Mouse (Mus musculus): ENCODE data around the gene Ciao2a. TPM values are rescaled to one million over a fixed set of nuclear protein-coding genes. Genes with fewer than 3 reads are reported as not detected.
A peak's percentile ranks its signal among the peaks of the same experiment; 100 is the strongest.

Gene Ciao2a
- polyA plus RNA-seq, 1 experiment from 2014 or later, result 177 TPM

DNA sequence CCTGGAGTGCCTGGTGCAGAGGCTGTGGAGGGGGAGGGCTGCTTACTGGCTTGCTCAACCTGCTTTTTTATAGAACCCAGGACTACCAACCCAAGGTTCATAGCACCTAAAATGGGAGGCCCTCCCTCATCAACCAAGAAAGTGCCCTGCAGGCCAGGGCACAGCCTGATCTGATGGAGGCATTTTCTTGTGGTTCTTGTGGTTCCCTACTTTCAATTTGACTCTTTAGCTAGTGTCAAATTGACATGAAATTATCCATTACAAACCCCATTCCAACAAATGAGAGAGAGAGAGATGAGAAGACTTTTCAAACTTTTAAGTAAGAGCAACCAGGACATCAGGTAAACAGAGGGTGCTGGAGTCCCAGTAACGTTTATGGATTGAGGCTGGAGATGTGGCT is 15.9 kb downstream of the Ciao2a start:
- 79% methylated on average over 1 of the region's 1 CpGs for WGBS
- Histone ChIP-seq H3K36me3 (ENCODE audit: control insufficient read depth, insufficient read depth, low read length) (peaks cover 13% of the 10 kb centered on the region; the same call in 1 of the 2 replicates), H3K4me1 (ENCODE audit: control insufficient read depth, insufficient read depth, low read length) (no peaks in the 10 kb centered on the region), H3K9me3 (ENCODE audit: control insufficient read depth, low read length) (no peaks in the 10 kb centered on the region), H3K27me3 (ENCODE audit: control insufficient read depth, insufficient read depth, low read length) (no peaks in the 10 kb centered on the region), H3K4me3 (ENCODE audit: low read depth, low read length) (no peak overlapping the region), H3K27ac (replicated peaks; ENCODE audit: low read depth, low read length) (no peak overlapping the region), H3K4me2 (ENCODE audit: low read depth, severe bottlenecking) (no peak overlapping the region), H3K9ac (ENCODE audit: low read length) (no peak overlapping the region)
- DNase-seq (ENCODE audit: low spot score) (no peak), ATAC-seq (ENCODE audit: insufficient number of reproducible peaks, low FRiP score, low TSS enrichment, low read depth) (no peak)

DNA sequence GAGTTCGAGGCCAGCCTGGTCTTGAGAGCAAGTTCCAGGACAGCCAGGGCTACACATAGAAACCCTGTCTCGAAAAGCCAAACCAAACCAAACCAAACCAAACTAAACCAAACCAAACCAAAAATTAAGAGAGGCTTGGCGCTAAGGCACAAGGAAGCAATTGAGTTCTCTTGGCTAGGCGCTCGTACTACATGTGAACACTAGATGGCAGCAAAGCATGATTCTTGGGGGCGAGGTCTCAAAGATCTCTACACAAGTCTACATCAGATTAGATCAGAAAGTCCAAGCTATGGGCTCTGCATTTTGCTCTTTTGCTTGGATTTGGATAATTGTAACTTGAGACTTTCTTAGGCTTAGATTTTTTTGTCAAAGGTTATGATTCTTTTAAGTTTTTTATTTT is 17.8 kb downstream of the Ciao2a start:
- no peak overlapping the region for H3K27ac ChIP-seq (replicated peaks; ENCODE audit: low read depth, low read length)
- no peak overlapping the region for H3K9ac ChIP-seq (ENCODE audit: low read length)
- no peaks in the 10 kb centered on the region for H3K27me3 ChIP-seq (ENCODE audit: control insufficient read depth, insufficient read depth, low read length)

DNA sequence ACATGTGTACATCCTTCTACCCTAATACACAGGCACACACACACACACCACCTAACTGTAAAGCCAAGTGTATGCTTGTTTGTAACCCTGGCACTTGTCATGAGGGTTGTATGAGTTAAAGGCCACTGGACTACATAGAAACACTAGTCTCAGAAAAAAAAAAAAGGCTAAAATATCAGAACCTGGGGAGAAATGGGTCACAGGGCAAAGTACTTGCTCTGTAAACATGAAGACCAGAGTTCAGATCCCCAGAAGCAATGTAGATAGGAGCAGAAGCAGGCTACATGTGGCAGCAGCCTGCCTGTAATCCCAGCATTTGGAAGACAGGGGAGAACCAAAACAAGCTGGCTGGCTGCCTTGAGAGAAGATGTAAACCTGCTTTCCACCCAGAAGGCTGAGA is 19.7 kb downstream of the Ciao2a start:
- Histone ChIP-seq H3K36me3 (ENCODE audit: control insufficient read depth, insufficient read depth, low read length) (no peaks in the 10 kb centered on the region; the same call in 1 of the 2 replicates), H3K9me3 (ENCODE audit: control insufficient read depth, low read length) (no peaks in the 10 kb centered on the region), H3K4me1 (ENCODE audit: control insufficient read depth, insufficient read depth, low read length) (no peaks in the 10 kb centered on the region), H3K9ac (ENCODE audit: low read length) (no peak overlapping the region), H3K4me3 (ENCODE audit: low read depth, low read length) (no peak overlapping the region), H3K4me2 (ENCODE audit: low read depth, severe bottlenecking) (no peak overlapping the region), H3K27ac (replicated peaks; ENCODE audit: low read depth, low read length) (no peak overlapping the region), H3K27me3 (ENCODE audit: control insufficient read depth, insufficient read depth, low read length) (no peaks in the 10 kb centered on the region)
- ATAC-seq (ENCODE audit: insufficient number of reproducible peaks, low FRiP score, low TSS enrichment, low read depth) (no peak), DNase-seq (ENCODE audit: low spot score) (no peak)

More for the DNA sequence above, 17.8 kb downstream of the Ciao2a start:
- H3K36me3 ChIP-seq (ENCODE audit: control insufficient read depth, insufficient read depth, low read length), result peaks cover 10% of the 10 kb centered on the region; the same call in 1 of the 2 replicates
- ATAC-seq (ENCODE audit: insufficient number of reproducible peaks, low FRiP score, low TSS enrichment, low read depth), result no peak
- H3K4me3 ChIP-seq (ENCODE audit: low read depth, low read length), result no peak overlapping the region
- H3K9me3 ChIP-seq (ENCODE audit: control insufficient read depth, low read length), result no peaks in the 10 kb centered on the region
- H3K4me1 ChIP-seq (ENCODE audit: control insufficient read depth, insufficient read depth, low read length), result no peaks in the 10 kb centered on the region
- DNase-seq (ENCODE audit: low spot score), result peak; percentile 83
- WGBS, result 7% methylated on average over 6 of the region's 6 CpGs
- H3K4me2 ChIP-seq (ENCODE audit: low read depth, severe bottlenecking), result no peak overlapping the region

DNA sequence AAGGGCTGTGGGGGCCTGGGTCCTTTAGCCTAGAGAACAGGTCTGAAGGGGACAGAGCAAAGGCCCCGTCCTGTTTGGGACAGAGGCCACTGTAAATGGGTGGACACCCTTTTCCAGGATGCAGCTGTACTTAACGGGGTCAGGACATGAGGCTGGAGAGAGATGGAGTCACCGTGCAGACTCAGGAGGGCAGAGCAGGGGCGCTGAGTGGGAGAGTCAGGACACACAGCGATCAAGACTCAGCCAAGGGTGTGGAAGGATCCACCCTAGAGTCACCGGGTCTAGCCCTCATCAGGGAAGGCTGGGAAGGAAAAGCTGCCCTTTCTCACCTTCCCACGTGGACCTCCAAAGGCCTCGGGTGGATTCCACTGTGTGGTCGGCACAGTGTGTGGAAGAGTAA is 25.6 kb downstream of the Ciao2a start:
- no peak overlapping the region for H3K27ac ChIP-seq (replicated peaks; ENCODE audit: low read depth, low read length)
- 64% methylated on average over 9 of the region's 9 CpGs for WGBS
- H3K9ac ChIP-seq (ENCODE audit: low read length), result no peak overlapping the region
- no peak overlapping the region for H3K4me2 ChIP-seq (ENCODE audit: low read depth, severe bottlenecking)
- H3K4me3 ChIP-seq (ENCODE audit: low read depth, low read length), result no peak overlapping the region
- no peak for DNase-seq (ENCODE audit: low spot score)
- H3K9me3 ChIP-seq (ENCODE audit: control insufficient read depth, low read length), result no peaks in the 10 kb centered on the region
- H3K27me3 ChIP-seq (ENCODE audit: control insufficient read depth, insufficient read depth, low read length), result no peaks in the 10 kb centered on the region
- ATAC-seq (ENCODE audit: insufficient number of reproducible peaks, low FRiP score, low TSS enrichment, low read depth), result no peak
- H3K4me1 ChIP-seq (ENCODE audit: control insufficient read depth, insufficient read depth, low read length), result no peaks in the 10 kb centered on the region
- no peaks in the 10 kb centered on the region for H3K36me3 ChIP-seq (ENCODE audit: control insufficient read depth, insufficient read depth, low read length)

DNA sequence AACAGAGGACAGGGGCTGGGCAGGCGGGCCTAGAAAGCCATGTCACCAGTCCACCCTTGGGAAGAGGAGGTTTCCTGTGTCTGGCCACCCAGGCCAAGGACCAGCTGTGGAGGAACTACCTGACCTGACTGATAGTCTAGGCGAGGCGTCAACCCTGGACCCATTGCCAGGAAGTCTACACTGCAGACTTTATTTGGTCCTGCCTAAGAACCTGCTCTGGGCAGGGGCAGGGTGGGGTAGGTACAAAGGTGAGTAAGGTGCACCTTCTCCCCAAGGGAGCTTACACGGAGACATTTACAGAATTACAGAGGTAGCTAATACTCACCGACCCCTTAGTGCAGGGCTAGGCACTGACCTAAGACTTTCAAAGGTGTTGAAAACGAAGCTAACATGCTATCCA is 27.2 kb downstream of the Ciao2a start:
- no peak for ATAC-seq (ENCODE audit: insufficient number of reproducible peaks, low FRiP score, low TSS enrichment, low read depth)
- Histone ChIP-seq H3K27ac (replicated peaks; ENCODE audit: low read depth, low read length) (no peak overlapping the region), H3K36me3 (ENCODE audit: control insufficient read depth, insufficient read depth, low read length) (no peaks in the 10 kb centered on the region), H3K4me1 (ENCODE audit: control insufficient read depth, insufficient read depth, low read length) (no peaks in the 10 kb centered on the region), H3K27me3 (ENCODE audit: control insufficient read depth, insufficient read depth, low read length) (peaks cover 5% of the 10 kb centered on the region), H3K9ac (ENCODE audit: low read length) (no peak overlapping the region), H3K4me3 (ENCODE audit: low read depth, low read length) (no peak overlapping the region), H3K4me2 (ENCODE audit: low read depth, severe bottlenecking) (no peak overlapping the region), H3K9me3 (ENCODE audit: control insufficient read depth, low read length) (no peaks in the 10 kb centered on the region)
- WGBS, result 86% methylated on average over 6 of the region's 6 CpGs
- no peak for DNase-seq (ENCODE audit: low spot score)

DNA sequence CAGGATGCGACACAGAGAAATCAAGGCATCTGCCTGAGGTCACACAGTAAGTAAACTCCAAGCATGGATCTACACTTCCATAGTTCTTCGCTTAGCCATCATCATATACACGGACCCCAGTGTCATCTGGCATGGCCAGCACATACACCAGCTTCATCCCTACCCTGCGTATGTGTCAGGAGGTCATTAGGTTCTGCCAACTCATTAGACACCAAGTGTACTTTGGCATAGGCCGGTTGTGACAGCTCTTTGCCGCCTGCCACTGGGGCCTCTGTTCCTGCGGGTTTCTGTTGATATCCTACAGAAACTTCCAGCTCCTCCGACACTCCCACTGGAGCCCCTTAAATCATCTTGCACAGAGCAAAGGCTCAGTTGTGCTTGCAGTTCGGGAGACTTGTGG is 27.6 kb downstream of the Ciao2a start:
- no peak overlapping the region for H3K4me3 ChIP-seq (ENCODE audit: low read depth, low read length)
- H3K36me3 ChIP-seq (ENCODE audit: control insufficient read depth, insufficient read depth, low read length), result no peaks in the 10 kb centered on the region
- H3K4me1 ChIP-seq (ENCODE audit: control insufficient read depth, insufficient read depth, low read length), result no peaks in the 10 kb centered on the region
- no peak overlapping the region for H3K9ac ChIP-seq (ENCODE audit: low read length)
- 88% methylated on average over 9 of the region's 9 CpGs for WGBS
- DNase-seq (ENCODE audit: low spot score) (no peak), ATAC-seq (ENCODE audit: insufficient number of reproducible peaks, low FRiP score, low TSS enrichment, low read depth) (no peak)
- no peak overlapping the region for H3K4me2 ChIP-seq (ENCODE audit: low read depth, severe bottlenecking)
- H3K9me3 ChIP-seq (ENCODE audit: control insufficient read depth, low read length), result no peaks in the 10 kb centered on the region
- H3K27ac ChIP-seq (replicated peaks; ENCODE audit: low read depth, low read length), result no peak overlapping the region
- H3K27me3 ChIP-seq (ENCODE audit: control insufficient read depth, insufficient read depth, low read length), result peaks cover 6% of the 10 kb centered on the region

DNA sequence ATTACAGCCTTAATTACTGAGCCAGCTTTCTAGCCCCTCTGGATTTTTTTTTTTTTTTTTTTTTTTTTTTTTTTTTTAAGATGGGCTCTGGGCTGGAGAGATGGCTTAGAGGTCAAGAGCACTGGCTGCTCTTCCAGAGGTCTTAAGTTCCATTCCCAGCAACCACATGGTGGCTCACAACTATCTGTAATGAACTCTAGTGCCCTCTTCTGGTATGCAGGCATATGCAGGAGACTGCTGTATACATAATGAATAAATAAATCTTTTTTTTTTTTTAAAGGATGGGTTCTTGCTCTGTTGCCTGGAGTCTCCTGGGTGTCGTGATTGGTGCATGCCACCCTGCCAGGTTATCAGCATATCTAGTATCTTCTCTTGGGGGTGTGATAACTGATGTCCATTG is 29.1 kb downstream of the Ciao2a start:
- Histone ChIP-seq H3K27me3 (ENCODE audit: control insufficient read depth, insufficient read depth, low read length) (peaks cover 6% of the 10 kb centered on the region), H3K36me3 (ENCODE audit: control insufficient read depth, insufficient read depth, low read length) (no peaks in the 10 kb centered on the region), H3K4me3 (ENCODE audit: low read depth, low read length) (no peak overlapping the region), H3K9me3 (ENCODE audit: control insufficient read depth, low read length) (no peaks in the 10 kb centered on the region; the same call in 1 of the 2 replicates), H3K9ac (ENCODE audit: low read length) (no peak overlapping the region), H3K4me2 (ENCODE audit: low read depth, severe bottlenecking) (no peak overlapping the region), H3K27ac (replicated peaks; ENCODE audit: low read depth, low read length) (no peak overlapping the region), H3K4me1 (ENCODE audit: control insufficient read depth, insufficient read depth, low read length) (no peaks in the 10 kb centered on the region)
- 85% methylated on average over 1 of the region's 1 CpGs for WGBS
- ATAC-seq (ENCODE audit: insufficient number of reproducible peaks, low FRiP score, low TSS enrichment, low read depth) (no peak), DNase-seq (ENCODE audit: low spot score) (no peak)

DNA sequence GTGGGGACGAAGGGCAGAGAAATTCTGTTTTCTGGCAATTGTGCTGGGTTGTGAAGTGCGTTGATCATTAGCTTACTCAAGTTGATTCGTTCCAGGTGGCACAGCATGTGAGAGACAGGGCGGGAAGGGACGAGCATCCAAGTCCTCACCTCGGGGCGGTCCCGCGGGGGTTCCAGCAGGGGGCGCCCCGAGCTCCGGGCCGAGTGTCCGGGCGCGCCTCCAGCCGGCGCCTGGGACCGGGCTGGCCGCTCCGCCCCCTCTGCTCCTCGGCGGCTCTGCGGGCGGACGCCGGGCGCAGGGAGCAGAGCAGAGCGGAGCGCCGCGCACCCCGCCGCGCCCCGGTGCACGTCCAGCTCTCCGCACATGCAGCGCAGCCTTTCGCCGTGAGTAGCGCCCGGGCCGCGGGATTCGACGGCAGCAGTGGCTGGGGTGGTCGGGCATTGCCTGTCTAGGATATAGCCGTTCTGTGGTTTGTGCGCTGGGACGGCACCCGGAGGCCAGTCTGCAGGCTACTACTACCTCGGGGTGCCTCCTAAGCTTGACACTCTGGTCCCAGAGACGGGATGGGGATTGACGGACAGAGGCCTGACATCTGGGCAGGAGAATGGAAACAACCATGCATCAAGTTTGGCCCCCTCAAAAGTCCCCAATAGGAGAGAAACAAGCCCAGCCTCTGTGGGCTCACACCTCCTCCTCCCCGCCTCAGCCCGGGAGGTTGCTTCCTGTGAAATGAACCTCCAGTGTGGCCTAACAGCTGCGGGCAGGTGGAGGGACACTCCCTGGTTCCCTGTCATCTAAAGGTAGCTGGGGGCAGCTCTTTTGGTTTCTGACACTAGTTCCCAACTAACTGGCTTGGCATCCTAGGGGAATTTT is 31.8 kb downstream of the Ciao2a start, which contains the start of gene Dapk2:
TSS of gene Dapk2 (plus strand) at position 266 of the 873 bp plus-strand sequence.
- DNase-seq (ENCODE audit: low spot score), result peak; percentile 88
- Histone ChIP-seq H3K9ac (ENCODE audit: low read length) (peak within 1 kb of the TSS; percentile 53), H3K4me1 (ENCODE audit: control insufficient read depth, insufficient read depth, low read length) (no peaks in the 10 kb centered on the region), H3K27me3 (ENCODE audit: control insufficient read depth, insufficient read depth, low read length) (peaks cover 6% of the 10 kb centered on the region), H3K4me3 (ENCODE audit: low read depth, low read length) (peak within 1 kb of the TSS; percentile 32), H3K27ac (replicated peaks; ENCODE audit: low read depth, low read length) (no peak within 1 kb of the TSS), H3K4me2 (ENCODE audit: low read depth, severe bottlenecking) (peak within 1 kb of the TSS; percentile 56), H3K36me3 (ENCODE audit: control insufficient read depth, insufficient read depth, low read length) (no peaks in the 10 kb centered on the region), H3K9me3 (ENCODE audit: control insufficient read depth, low read length) (no peaks in the 10 kb centered on the region; the same call in 1 of the 2 replicates)
- peak; percentile 80 for ATAC-seq (ENCODE audit: insufficient number of reproducible peaks, low FRiP score, low TSS enrichment, low read depth)
- under 1% methylated on average over 50 of the region's 58 CpGs for WGBS
